Mouse (Mus musculus) neutrophil, adult 83 days (primary cell): ENCODE data around the gene Olfr1084. TPM values are rescaled to one million over a fixed set of nuclear protein-coding genes. Genes with fewer than 3 reads are reported as not detected.

Experiments used
- total RNA-seq, 2 experiments: library from RNA; stranded (reverse); gene quantifications; one replicate each; pipeline ENCODE4 v1.2.4; 2023

Gene Olfr1084
- total RNA-seq = not detected

GRCm38 (mm10) chr2:86639625-86640024 is at the start of gene Olfr1084:
Olfr1084 (minus strand) TSS chr2:86639725.

GRCm38 (mm10) chr2:86679992-86680391 is 40.5 kb upstream of the Olfr1084 start, which contains the start of gene Olfr1086:
Olfr1086 (minus strand) TSS chr2:86680092.

GRCm38 (mm10) chr2:86661919-86662318 is 22.4 kb upstream of the Olfr1084 start, which contains the start of gene Olfr1085:
Olfr1085 (minus strand) TSS chr2:86662019.

GRCm38 (mm10) chr2:86598866-86599265 is 40.7 kb downstream of the Olfr1084 start, which contains the start of gene Olfr1082:
Olfr1082 (minus strand) TSS chr2:86598966.

Other genes starting within 250 kb of the Olfr1084 start
- gene Olfr1061, start 225.7 kb downstream of the Olfr1084 start, total RNA-seq = not detected
- gene Olfr1062, start 213.0 kb downstream of the Olfr1084 start, total RNA-seq = not detected
- not detected for gene Olfr1065, start 189.1 kb downstream of the Olfr1084 start, total RNA-seq
- not detected for gene Olfr1066, start 183.5 kb downstream of the Olfr1084 start, total RNA-seq
- gene Olfr228, start 152.3 kb downstream of the Olfr1084 start, total RNA-seq = not detected
- not detected for gene Olfr1076, start 131.3 kb downstream of the Olfr1084 start, total RNA-seq
- not detected for gene Olfr1079, start 97.2 kb downstream of the Olfr1084 start, total RNA-seq
- gene Olfr1080, start 81.5 kb downstream of the Olfr1084 start, total RNA-seq = not detected
- not detected for gene Olfr1082, start 40.8 kb downstream of the Olfr1084 start, total RNA-seq
- not detected for gene Olfr1085, start 22.3 kb upstream of the Olfr1084 start, total RNA-seq
- not detected for gene Olfr1086, start 40.4 kb upstream of the Olfr1084 start, total RNA-seq
- gene Olfr1087, start 58.7 kb upstream of the Olfr1084 start, total RNA-seq = not detected
- not detected for gene Olfr1089, start 94.0 kb upstream of the Olfr1084 start, total RNA-seq
- not detected for gene Olfr1090, start 119.3 kb upstream of the Olfr1084 start, total RNA-seq
- gene Olfr1093, start 142.8 kb upstream of the Olfr1084 start, total RNA-seq = not detected
- gene Olfr141, start 170.3 kb upstream of the Olfr1084 start, total RNA-seq = not detected
- not detected for gene Olfr1094, start 184.9 kb upstream of the Olfr1084 start, total RNA-seq
- not detected for gene Olfr1095, start 212.0 kb upstream of the Olfr1084 start, total RNA-seq
- not detected for gene Gm13723, start 235.1 kb upstream of the Olfr1084 start, total RNA-seq